Mouse (Mus musculus) neural tube, embryonic 13.5 days (tissue): ENCODE measurements at regions not wholly inside any gene's neighbourhood (a gene's known extent, or its start where the extent isn't known, plus 50 kb on each side); places are given as distances from the start of the nearest gene placed in this dataset.
A peak's percentile ranks its signal among the peaks of the same experiment; 100 is the strongest.

Experiments
- ATAC-seq: fragments of 200-750 bp; cut with Nextera tagmentation; 2 replicates; pipeline ENCODE4 v1.8.0; 2017; ENCODE audit warnings: low read depth, mild to moderate bottlenecking, moderate TSS enrichment, moderate library complexity
- H3K27ac ChIP-seq: fragments of 300-500 bp; sonication (generic); replicated peaks from 2 replicates; pipeline ENCODE4 v1.5.1; 2015; ENCODE audit warnings: moderate library complexity, mild to moderate bottlenecking, inconsistent platforms
- H3K27me3 ChIP-seq: fragments of 300-500 bp; sonication (generic); 2 replicates; pipeline ENCODE4 v1.6.1; 2015; ENCODE audit warnings: mild to moderate bottlenecking, inconsistent platforms
- H3K36me3 ChIP-seq: fragments of 300-500 bp; sonication (generic); 2 replicates; pipeline ENCODE4 v1.6.1; 2015; ENCODE audit warnings: mild to moderate bottlenecking, inconsistent platforms
- H3K4me1 ChIP-seq: fragments of 300-500 bp; sonication (generic); replicated peaks from 2 replicates; pipeline ENCODE4 v1.6.1; 2015; ENCODE audit warnings: inconsistent platforms
- H3K4me2 ChIP-seq: fragments of 300-500 bp; sonication (generic); 2 replicates; pipeline ENCODE4 v1.6.1; 2015; ENCODE audit warnings: inconsistent platforms, mild to moderate bottlenecking, moderate library complexity
- H3K4me3 ChIP-seq: fragments of 300-500 bp; sonication (generic); 2 replicates; pipeline ENCODE4 v1.5.1; 2015; ENCODE audit warnings: mild to moderate bottlenecking, inconsistent platforms
- H3K9ac ChIP-seq: fragments of 300-500 bp; sonication (generic); 2 replicates; pipeline ENCODE4 v1.6.1; 2015; ENCODE audit warnings: moderate library complexity, mild to moderate bottlenecking, inconsistent platforms
- H3K9me3 ChIP-seq: fragments of 300-500 bp; sonication (generic); 2 replicates; pipeline ENCODE4 v1.6.1; 2016; ENCODE audit warnings: inconsistent platforms
- WGBS: fragments of 180-500 bp; shearing (Covaris S2); methylation state at CpG from one replicate; pipeline ENCODE4 v1.1.7; 2015; 5-methylcytosine and 5-hydroxymethylcytosine counted together

DNA sequence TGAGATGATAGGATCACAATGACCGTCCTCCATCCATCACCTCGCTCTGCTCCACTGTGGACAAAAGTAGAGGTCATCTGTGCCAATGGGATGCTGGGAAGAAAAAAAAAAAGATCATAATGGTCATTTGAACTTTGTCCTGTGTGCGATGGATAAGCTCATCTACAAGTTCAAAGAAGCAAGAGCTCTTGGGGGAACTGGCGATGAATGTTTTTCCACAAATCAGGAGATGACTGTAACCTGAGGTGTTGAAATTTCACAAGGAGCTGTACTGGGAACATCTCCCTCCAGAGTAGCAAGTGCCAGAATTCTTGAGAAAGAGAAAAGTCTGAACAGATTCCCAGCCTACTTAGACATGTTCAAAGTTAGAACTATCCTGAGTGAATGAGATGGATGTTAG lies 287.0 kb downstream of the Tns3 start:
- Histone ChIP-seq H3K27ac (no peak overlapping the region), H3K4me2 (no peak overlapping the region), H3K9ac (no peak overlapping the region), H3K9me3 (no peaks in the 10 kb centered on the region), H3K4me1 (no peaks in the 10 kb centered on the region), H3K27me3 (no peaks in the 10 kb centered on the region), H3K36me3 (no peaks in the 10 kb centered on the region), H3K4me3 (no peak overlapping the region)
- no peak for ATAC-seq
- 86% methylated on average over 4 of the region's 4 CpGs for WGBS

DNA sequence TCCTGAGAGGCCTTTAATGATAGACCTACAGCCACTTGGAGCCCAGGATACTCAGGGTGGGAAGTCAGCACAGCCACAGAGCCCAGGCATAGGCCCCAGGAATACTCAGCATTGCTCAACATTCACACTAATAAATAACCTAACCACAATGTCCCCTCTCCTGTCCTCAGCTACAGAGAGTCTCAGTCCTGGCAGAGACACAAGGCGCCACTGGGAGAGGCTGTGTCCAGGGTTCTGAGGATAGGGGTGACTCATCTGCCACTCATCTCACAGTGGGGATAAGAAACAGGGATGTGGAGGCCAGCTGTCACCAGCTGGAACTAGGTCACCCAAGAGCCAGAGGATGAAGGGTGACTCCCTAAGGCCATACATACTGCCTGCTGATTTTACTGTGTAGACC lies 298.8 kb downstream of the Tns3 start:
- Histone ChIP-seq H3K27me3 (no peaks in the 10 kb centered on the region), H3K4me2 (no peak overlapping the region), H3K9ac (no peak overlapping the region), H3K4me1 (no peaks in the 10 kb centered on the region), H3K4me3 (no peak overlapping the region), H3K27ac (no peak overlapping the region), H3K36me3 (no peaks in the 10 kb centered on the region), H3K9me3 (no peaks in the 10 kb centered on the region)
- 95% methylated on average over 1 of the region's 1 CpGs for WGBS
- ATAC-seq: no peak

DNA sequence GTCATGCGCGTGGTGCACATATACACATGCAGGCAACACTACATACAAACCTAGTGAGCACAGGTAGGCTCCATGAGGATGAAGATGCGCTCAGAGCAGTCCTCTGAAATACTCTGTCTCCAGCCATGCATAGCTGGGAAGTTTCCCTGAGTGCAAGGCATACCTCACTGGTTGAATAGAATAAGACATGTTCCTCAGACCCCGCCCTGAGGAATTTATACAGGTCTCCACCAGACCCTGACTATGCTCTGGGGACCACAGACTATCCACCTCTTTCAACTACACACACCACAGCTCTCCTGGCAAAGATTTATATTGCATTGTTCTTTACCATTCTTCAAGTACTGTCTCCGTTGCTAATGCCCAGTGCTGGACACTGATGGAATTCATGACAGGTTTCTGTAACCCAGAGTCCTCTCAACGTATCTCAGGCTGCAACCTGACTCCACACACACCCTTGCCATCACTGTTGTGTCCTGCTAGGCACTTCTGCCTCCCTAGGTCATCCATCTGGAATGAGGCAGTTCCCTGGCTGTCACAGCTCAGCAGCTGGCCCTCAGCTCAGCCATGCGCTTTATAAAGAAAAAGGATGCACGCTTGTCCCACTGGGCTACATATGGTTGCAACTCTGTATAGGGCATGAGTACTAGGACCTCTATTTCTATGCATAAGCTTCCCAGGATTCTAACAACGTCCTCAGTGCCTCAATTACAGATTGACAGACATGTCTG lies 299.5 kb downstream of the Tns3 start:
- H3K36me3 ChIP-seq: no peaks in the 10 kb centered on the region
- no peaks in the 10 kb centered on the region for H3K4me1 ChIP-seq
- H3K4me2 ChIP-seq: no peak overlapping the region
- H3K9ac ChIP-seq: no peak overlapping the region
- H3K9me3 ChIP-seq: no peaks in the 10 kb centered on the region
- H3K4me3 ChIP-seq: no peak overlapping the region
- no peak overlapping the region for H3K27ac ChIP-seq
- 82% methylated on average over 9 of the region's 9 CpGs for WGBS
- H3K27me3 ChIP-seq: no peaks in the 10 kb centered on the region
- no peak for ATAC-seq

DNA sequence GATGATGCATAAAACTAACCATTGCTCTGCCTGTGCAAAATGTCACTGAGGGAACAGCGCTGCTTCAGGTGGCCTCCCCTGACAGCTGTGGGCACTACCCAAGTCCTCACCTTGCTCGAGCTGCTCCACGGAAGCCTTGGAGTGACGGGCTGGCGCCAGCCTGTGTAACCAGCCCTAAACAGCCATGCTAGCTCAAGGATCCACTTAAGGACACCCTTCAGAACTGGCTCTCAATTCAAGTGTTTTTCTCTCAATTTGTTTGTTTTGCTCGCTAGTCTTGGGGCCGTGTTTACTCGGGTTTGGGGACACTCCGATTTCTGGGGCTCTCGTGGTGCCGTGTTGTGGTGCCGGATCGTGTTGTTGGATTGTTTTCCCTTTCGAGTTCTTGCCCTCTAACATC lies 319.4 kb downstream of the Tns3 start:
- WGBS: 76% methylated on average over 14 of the region's 14 CpGs
- ATAC-seq: no peak
- H3K27ac ChIP-seq: no peak overlapping the region
- H3K4me2 ChIP-seq: no peak overlapping the region
- H3K4me3 ChIP-seq: no peak overlapping the region
- no peaks in the 10 kb centered on the region for H3K9me3 ChIP-seq
- H3K4me1 ChIP-seq: no peaks in the 10 kb centered on the region; the same call in 1 of the 2 replicates
- no peak overlapping the region for H3K9ac ChIP-seq
- H3K27me3 ChIP-seq: no peaks in the 10 kb centered on the region
- no peaks in the 10 kb centered on the region for H3K36me3 ChIP-seq

DNA sequence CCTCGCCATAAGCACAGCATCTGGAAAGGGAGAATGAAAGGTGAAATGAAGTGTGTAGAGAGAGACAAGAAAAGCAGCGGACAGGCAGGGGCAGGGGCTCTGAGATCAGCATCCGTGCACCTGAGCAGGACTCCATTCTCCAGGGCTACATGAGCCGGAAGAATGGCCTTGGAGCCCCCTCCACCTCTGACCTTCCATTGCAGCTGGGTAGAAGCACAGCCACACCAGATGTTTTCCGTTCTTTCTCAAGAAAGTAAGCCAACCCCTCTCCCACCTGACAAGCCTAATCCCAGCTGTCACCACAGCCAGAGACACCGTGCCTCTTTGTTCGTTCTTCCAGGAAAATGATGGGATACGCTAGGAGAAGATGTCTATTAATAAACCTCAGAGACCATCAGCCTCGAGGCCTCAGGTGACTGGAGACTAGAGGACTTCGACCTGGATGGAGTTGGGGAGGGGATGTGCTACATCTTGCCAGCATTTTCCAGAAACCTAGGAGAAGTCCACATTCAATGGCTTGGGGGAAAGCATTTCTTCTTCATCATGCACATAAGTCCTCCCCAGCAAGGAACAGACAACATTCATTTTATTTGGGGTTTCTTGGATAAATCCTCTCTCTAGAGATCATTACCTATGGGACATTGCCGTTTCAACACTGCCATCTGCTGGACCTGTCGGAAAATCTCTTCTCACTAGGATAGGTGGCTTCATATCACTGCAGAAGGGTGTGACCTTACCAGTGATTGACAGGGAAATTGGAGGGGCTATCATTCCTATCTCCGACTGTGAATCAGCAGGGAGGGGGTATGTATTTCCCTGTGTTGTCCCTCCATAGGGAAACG lies 361.8 kb downstream of the Tns3 start:
- peak; percentile 53; the same call in 1 of the 2 replicates for ATAC-seq
- WGBS: 62% methylated on average over 14 of the region's 14 CpGs
- H3K27ac ChIP-seq: no peak overlapping the region
- no peak overlapping the region for H3K9ac ChIP-seq
- no peak overlapping the region for H3K4me2 ChIP-seq
- H3K4me1 ChIP-seq: no peaks in the 10 kb centered on the region
- no peak overlapping the region for H3K4me3 ChIP-seq
- no peaks in the 10 kb centered on the region for H3K9me3 ChIP-seq
- no peaks in the 10 kb centered on the region for H3K27me3 ChIP-seq
- H3K36me3 ChIP-seq: no peaks in the 10 kb centered on the region

DNA sequence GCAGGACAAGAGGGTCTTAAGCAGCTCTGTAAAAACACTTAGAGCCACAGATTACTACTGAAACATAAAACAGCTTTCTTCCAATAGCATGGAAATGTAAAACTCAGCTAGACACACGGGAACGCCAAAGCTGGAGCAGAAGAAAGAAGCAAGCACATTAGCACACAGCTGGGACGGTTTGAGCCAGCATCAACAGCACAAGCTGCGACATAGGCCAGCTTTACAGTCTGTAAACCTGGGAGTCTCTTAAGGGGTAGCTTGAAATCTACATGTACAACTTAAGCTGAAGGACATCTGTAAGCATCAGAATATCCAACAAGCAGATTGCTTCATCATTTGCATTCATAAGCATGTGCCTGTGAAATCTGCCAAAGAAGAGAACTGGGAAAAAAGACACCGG lies 366.9 kb downstream of the Tns3 start:
- H3K4me3 ChIP-seq: no peak overlapping the region
- H3K9me3 ChIP-seq: no peaks in the 10 kb centered on the region
- peaks cover 8% of the 10 kb centered on the region for H3K4me1 ChIP-seq
- no peak overlapping the region for H3K27ac ChIP-seq
- H3K4me2 ChIP-seq: no peak overlapping the region
- no peak overlapping the region for H3K9ac ChIP-seq
- no peaks in the 10 kb centered on the region for H3K27me3 ChIP-seq
- H3K36me3 ChIP-seq: no peaks in the 10 kb centered on the region
- ATAC-seq: no peak
- WGBS: 76% methylated on average over 5 of the region's 5 CpGs

DNA sequence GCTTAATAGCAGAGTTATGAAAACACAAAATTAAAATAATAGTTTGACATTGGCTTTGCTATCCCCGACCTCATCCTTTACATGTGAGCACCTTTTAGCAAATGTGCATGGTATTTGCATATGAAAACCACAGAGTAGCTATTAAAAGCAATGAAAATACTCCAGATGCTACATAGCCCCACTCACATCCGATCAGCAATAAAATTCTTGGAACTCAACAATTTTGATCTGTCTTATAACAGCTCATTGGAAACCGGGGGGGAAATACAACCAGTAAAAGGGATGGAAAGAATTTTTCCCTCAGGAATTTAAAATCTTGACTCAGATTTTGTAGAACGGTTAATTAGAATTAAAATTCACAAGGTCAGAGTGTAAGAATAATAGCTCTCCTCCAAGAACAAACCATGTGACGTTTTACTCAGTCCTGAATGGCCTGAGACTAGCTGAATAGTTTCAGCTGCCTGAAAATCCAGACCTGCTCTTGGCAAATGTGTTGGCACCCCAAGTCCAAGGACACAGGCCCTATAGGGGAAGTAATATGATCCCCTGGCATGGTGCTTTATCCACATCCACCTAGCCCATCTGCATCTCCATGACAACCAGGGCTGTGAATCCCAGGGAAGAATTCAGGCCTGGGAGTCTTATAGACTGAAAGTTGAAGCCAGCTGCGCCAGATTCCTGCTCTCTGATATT lies 370.9 kb downstream of the Tns3 start:
- Histone ChIP-seq H3K4me2 (no peak overlapping the region), H3K36me3 (no peaks in the 10 kb centered on the region), H3K4me3 (no peak overlapping the region), H3K4me1 (peaks cover 8% of the 10 kb centered on the region), H3K9ac (no peak overlapping the region), H3K27me3 (no peaks in the 10 kb centered on the region), H3K27ac (no peak overlapping the region), H3K9me3 (no peaks in the 10 kb centered on the region)
- WGBS: 48% methylated on average over 6 of the region's 6 CpGs
- ATAC-seq: peak; percentile 67

DNA sequence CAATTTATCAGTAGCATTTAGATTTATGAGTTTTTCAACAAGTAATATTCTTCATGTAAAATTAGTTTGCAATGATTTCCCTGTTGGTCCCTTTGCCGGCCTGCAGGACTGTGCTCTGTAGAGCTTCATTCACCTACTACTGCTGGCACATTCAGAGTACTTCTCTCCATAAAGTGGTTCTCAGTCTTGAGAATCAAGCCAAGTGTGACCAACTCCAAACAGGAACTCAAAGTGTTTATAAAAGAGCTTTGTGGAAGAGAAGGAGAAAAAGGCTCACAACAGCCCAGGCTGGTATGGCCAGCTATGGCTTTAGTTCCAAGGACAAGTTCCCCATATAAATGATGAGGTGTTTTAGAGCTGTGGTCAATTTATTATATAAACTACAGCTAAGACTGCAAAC lies 379.1 kb downstream of the Tns3 start:
- Histone ChIP-seq H3K4me1 (no peaks in the 10 kb centered on the region), H3K27me3 (no peaks in the 10 kb centered on the region), H3K9ac (no peak overlapping the region), H3K4me2 (no peak overlapping the region), H3K4me3 (no peak overlapping the region), H3K9me3 (no peaks in the 10 kb centered on the region), H3K36me3 (no peaks in the 10 kb centered on the region), H3K27ac (no peak overlapping the region)
- no peak for ATAC-seq
- WGBS: 92% methylated on average over 1 of the region's 1 CpGs

DNA sequence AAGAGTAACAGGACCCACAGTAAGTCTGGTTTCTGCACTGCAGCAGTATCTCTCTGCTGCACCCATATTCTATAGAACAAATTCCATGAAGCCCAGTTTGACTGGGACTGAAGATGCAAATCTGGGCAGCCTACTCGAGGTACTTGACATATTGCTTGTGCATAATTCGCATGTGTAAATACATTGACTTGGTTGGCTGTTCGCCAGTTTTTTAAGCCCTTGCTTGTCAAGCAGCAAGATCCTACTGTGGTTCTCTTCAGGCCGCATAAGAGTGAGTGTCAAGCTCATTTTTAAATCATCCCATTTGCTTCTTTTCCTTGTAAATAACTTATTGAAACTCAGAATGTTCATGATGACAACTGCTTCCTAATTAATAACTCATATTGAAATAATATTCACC lies 389.1 kb downstream of the Tns3 start:
- no peak overlapping the region for H3K4me2 ChIP-seq
- no peak overlapping the region for H3K27ac ChIP-seq
- no peaks in the 10 kb centered on the region for H3K4me1 ChIP-seq
- no peaks in the 10 kb centered on the region for H3K27me3 ChIP-seq
- ATAC-seq: no peak
- H3K9me3 ChIP-seq: no peaks in the 10 kb centered on the region
- H3K9ac ChIP-seq: no peak overlapping the region
- H3K36me3 ChIP-seq: no peaks in the 10 kb centered on the region
- WGBS: 76% methylated on average over 4 of the region's 4 CpGs
- no peak overlapping the region for H3K4me3 ChIP-seq

DNA sequence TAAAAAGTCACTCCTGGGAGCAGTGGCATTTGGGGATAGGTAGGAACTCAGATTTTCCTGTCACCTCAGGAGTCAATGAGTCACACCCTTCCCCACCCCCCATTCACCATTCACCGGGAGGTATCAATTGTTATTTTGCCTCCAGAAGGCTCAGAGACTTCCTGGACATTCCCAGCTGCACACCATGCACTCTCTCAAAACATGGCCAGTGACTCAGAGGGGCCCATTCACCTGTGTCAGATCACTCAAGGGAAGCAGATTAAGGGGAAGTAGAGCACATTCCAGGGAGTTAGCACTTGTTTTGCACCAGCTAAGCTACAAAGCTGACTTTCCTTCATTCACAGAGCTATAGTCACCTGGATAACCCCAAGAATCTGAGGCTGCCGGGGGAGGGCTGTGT lies 395.2 kb downstream of the Tns3 start:
- Histone ChIP-seq H3K9me3 (no peaks in the 10 kb centered on the region), H3K4me1 (no peaks in the 10 kb centered on the region), H3K4me3 (no peak overlapping the region), H3K4me2 (no peak overlapping the region), H3K36me3 (no peaks in the 10 kb centered on the region), H3K27ac (no peak overlapping the region), H3K9ac (no peak overlapping the region), H3K27me3 (no peaks in the 10 kb centered on the region)
- ATAC-seq: no peak
- 71% methylated on average over 2 of the region's 2 CpGs for WGBS

DNA sequence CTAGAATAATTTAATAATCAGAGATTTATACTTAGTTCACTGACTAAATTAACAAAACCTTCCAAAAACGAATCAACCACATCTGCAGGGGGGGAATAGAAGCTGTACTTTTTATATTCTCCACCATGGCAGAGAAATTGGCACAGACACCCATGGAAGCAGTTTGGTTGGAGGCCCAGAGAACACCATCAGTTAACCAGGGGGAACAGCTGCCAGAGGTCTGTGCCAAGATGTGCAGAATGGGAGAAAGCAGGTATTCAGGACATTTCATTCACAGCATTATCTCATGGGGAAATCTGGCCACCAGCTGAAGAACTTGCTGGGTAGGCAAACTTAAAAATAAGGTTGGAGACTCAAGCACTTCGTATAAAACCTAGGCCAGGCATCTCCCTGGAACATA lies 410.3 kb downstream of the Tns3 start:
- Histone ChIP-seq H3K9me3 (no peaks in the 10 kb centered on the region), H3K4me1 (no peaks in the 10 kb centered on the region), H3K9ac (no peak overlapping the region), H3K36me3 (no peaks in the 10 kb centered on the region), H3K4me2 (no peak overlapping the region), H3K27ac (no peak overlapping the region), H3K27me3 (no peaks in the 10 kb centered on the region), H3K4me3 (no peak overlapping the region)
- ATAC-seq: no peak
- WGBS: 70% methylated on average over 2 of the region's 2 CpGs

DNA sequence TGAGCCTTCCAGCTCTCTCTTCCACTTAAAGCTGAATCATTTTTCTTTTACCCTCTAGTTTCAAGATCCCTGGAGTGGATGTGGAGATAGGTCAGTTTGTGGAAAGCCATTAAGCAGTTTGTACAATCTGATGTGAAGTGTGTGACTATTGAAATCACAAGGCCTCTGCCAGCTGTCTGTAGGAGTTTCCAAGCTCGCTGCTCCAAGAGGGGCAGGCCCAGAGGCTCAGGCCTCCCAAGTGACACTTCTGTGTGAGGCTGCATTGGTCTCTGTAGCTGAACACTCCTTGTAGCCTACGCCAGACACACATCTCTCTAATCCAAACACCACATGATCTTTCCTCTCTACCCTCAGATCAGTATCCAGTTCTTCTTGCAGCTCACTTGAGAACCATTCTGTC lies 413.0 kb downstream of the Tns3 start:
- Histone ChIP-seq H3K4me3 (no peak overlapping the region), H3K36me3 (no peaks in the 10 kb centered on the region), H3K4me1 (no peaks in the 10 kb centered on the region), H3K9ac (no peak overlapping the region), H3K4me2 (no peak overlapping the region), H3K27me3 (peaks cover 2% of the 10 kb centered on the region; the same call in 1 of the 2 replicates), H3K27ac (no peak overlapping the region), H3K9me3 (no peaks in the 10 kb centered on the region)
- 73% methylated on average over 2 of the region's 2 CpGs for WGBS
- ATAC-seq: no peak
